9 mouse cellular contexts compared by ENCODE assay signal in the genomic region with DNA sequence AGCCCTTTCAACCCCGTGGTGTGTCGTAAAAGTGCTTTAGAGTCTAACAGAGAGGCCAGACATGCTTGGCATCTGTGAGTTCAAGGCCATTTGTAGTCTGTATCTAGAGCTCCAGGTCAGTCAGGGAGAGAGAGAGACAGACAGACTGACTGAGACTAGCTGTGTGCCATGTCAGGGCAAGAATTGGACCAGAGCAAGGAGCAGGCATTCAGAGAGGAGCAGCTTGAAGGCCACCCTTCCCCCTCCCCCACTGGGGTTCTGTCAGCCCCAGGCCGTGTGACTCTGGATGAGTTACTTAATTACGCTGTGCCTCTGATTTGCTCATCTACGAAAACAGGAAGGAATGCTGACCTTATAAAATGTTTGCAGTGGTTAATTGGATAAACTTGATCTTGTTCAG. TPM values are rescaled to one million over a fixed set of nuclear protein-coding genes. Genes with fewer than 3 reads are reported as not detected.
A peak's percentile ranks its signal among the peaks of the same experiment; 100 is the strongest.
DNase-seq lines count a peak whose midpoint lies in the region; ATAC-seq and TF ChIP-seq lines count a peak whose summit lies in the region.
"Had no signal": no experiment of that assay in that cellular context is flagged by ENCODE, and none has a peak within 500 bp of the region (broad histone marks: within the 10 kb centered on the region; RNA-seq: fewer than 3 reads in every experiment).

No protein-coding gene starts in this region.

- peaks cover 60% of the 10 kb centered on the region for H3K4me1 ChIP-seq in kidney, adult 2 months (ENCODE audit: control insufficient read depth, insufficient read depth, low read length)
- peaks cover 38% of the 10 kb centered on the region for H3K4me1 ChIP-seq in hindbrain, embryonic 14.5 days (replicated peaks; ENCODE audit: control insufficient read depth, insufficient read depth, low read length)
- peaks cover 46% of the 10 kb centered on the region for H3K4me1 ChIP-seq in neural tube, embryonic 12.5 days

- no peaks in the 10 kb centered on the region for H3K27me3 ChIP-seq in kidney, adult 2 months (replicated peaks; ENCODE audit: control insufficient read depth, insufficient read depth, low read length)
- no peaks in the 10 kb centered on the region for H3K27me3 ChIP-seq in hindbrain, embryonic 14.5 days (ENCODE audit: control insufficient read depth, insufficient read depth, low read length)
- H3K27me3 ChIP-seq in neural tube, embryonic 12.5 days (replicated peaks) = no peaks in the 10 kb centered on the region
- H3K27me3 ChIP-seq: limb, embryonic 13.5 days had no signal

- H3K27ac ChIP-seq in kidney, adult 2 months (ENCODE audit: insufficient read depth, low read depth, low read length) = peak overlapping the region; percentile 92
- peak overlapping the region; percentile 51 for H3K27ac ChIP-seq in hindbrain, embryonic 14.5 days
- no peak overlapping the region; the same call in 1 of the 2 replicates for H3K27ac ChIP-seq in neural tube, embryonic 12.5 days
- H3K27ac ChIP-seq: limb, embryonic 13.5 days had no signal

- H3K4me3 ChIP-seq in kidney, adult 2 months (ENCODE audit: insufficient read depth, low read depth, low read length) = no peak overlapping the region
- H3K4me3 ChIP-seq in hindbrain, embryonic 14.5 days (replicated peaks; ENCODE audit: low read length) = no peak overlapping the region
- H3K4me3 ChIP-seq in neural tube, embryonic 12.5 days = no peak overlapping the region
- H3K4me3 ChIP-seq: limb, embryonic 13.5 days had no signal

- DNase-seq in kidney, adult 2 months = peak; percentile 70
- no peak for DNase-seq in kidney, adult 11 months
- DNase-seq in brain, adult 2 months (ENCODE audit: low read depth, low spot score) = peak; percentile 43
- no peak for DNase-seq in hindbrain, embryonic 14.5 days (ENCODE audit: low spot score)
- DNase-seq in frontal cortex, postnatal 10 days (ENCODE audit: low spot score in 2 of 2) = no peak
- DNase-seq in natural killer cell, adult 2 months (ENCODE audit: low spot score in 2 of 2) = no peak

- H3K9me3 ChIP-seq in hindbrain, embryonic 14.5 days (ENCODE audit: control insufficient read depth, low read length) = no peaks in the 10 kb centered on the region
- no peaks in the 10 kb centered on the region for H3K9me3 ChIP-seq in neural tube, embryonic 12.5 days
- H3K9me3 ChIP-seq: limb, embryonic 13.5 days had no signal

- no peak overlapping the region for H3K4me2 ChIP-seq in hindbrain, embryonic 14.5 days (replicated peaks)
- H3K4me2 ChIP-seq in neural tube, embryonic 12.5 days (replicated peaks) = 0 out of 2 replicates have a peak overlapping the region, but pooled peaks have one; percentile 0
- H3K4me2 ChIP-seq: limb, embryonic 13.5 days had no signal

- TF ChIP-seq POLR2A in kidney, adult 2 months (IDR thresholded peaks at IDR 0.05; ENCODE audit: low read depth, low read length) = no peak

- no peaks in the 10 kb centered on the region for H3K36me3 ChIP-seq in kidney, adult 2 months (ENCODE audit: control insufficient read depth, insufficient read depth, low read length)
- H3K36me3 ChIP-seq in hindbrain, embryonic 14.5 days (replicated peaks; ENCODE audit: control insufficient read depth, insufficient read depth) = no peaks in the 10 kb centered on the region
- no peaks in the 10 kb centered on the region for H3K36me3 ChIP-seq in neural tube, embryonic 12.5 days
- H3K36me3 ChIP-seq: limb, embryonic 13.5 days had no signal

- WGBS in kidney, adult 2 months = 21% methylated on average over 5 of the region's 5 CpGs
- WGBS in hindbrain, embryonic 14.5 days = 51% methylated on average over 5 of the region's 5 CpGs
- 49% methylated on average over 5 of the region's 5 CpGs for WGBS in neural tube, embryonic 12.5 days

- TF ChIP-seq CTCF in kidney, adult 2 months (conservative IDR thresholded peaks at IDR 0.05; ENCODE audit: insufficient read depth, insufficient read length, low read depth, low read length) = no peak

- H3K9ac ChIP-seq in hindbrain, embryonic 14.5 days = no peak overlapping the region
- H3K9ac ChIP-seq in neural tube, embryonic 12.5 days = no peak overlapping the region
- H3K9ac ChIP-seq: limb, embryonic 13.5 days had no signal

- no peak for ATAC-seq in hindbrain, embryonic 14.5 days (ENCODE audit: low FRiP score)
- peak; percentile 41; the same call in 1 of the 2 replicates for ATAC-seq in neural tube, embryonic 12.5 days (ENCODE audit: low FRiP score, low read depth)
- no peak for ATAC-seq in cerebellum, adult (ENCODE audit: insufficient number of reproducible peaks, low FRiP score, low TSS enrichment)

RNA-seq across cellular contexts. Expression of gene Ccdc12, which starts 26.0 kb away (rescaled TPM):
- polyA plus RNA-seq in kidney, adult 2 months (2012; rRNA removed) = 95.9 and 125 TPM in 2 replicates
- polyA plus RNA-seq in hindbrain, embryonic 14.5 days (2014; fragmentation: Nextera tagmentation; extraction: Ambion mirVana) = 84.6 and 97.6 TPM in 2 replicates
- 125 and 133 TPM in 2 replicates for polyA plus RNA-seq in neural tube, embryonic 12.5 days (2016; fragmentation: Nextera tagmentation; extraction: Ambion mirVana)

RNA-seq across cellular contexts. Expression of gene Nbeal2, which starts 28.3 kb away (rescaled TPM):
- polyA plus RNA-seq in kidney, adult 2 months (2012; rRNA removed) = 41.6 and 49.2 TPM in 2 replicates
- 2.2 and 4.0 TPM in 2 replicates for polyA plus RNA-seq in hindbrain, embryonic 14.5 days (2014; fragmentation: Nextera tagmentation; extraction: Ambion mirVana)
- polyA plus RNA-seq in neural tube, embryonic 12.5 days (2016; fragmentation: Nextera tagmentation; extraction: Ambion mirVana) = 1.6 and 2.6 TPM in 2 replicates

RNA-seq across cellular contexts. Expression of gene Nradd, which starts 58.0 kb away (rescaled TPM):
- polyA plus RNA-seq in kidney, adult 2 months (2012; rRNA removed) = 4.3 and 6.2 TPM in 2 replicates
- polyA plus RNA-seq in hindbrain, embryonic 14.5 days (2014; fragmentation: Nextera tagmentation; extraction: Ambion mirVana) = 16.4 and 16.8 TPM in 2 replicates
- 41.2 and 42.7 TPM in 2 replicates for polyA plus RNA-seq in neural tube, embryonic 12.5 days (2016; fragmentation: Nextera tagmentation; extraction: Ambion mirVana)

RNA-seq across cellular contexts. Expression of gene Myl3, which starts 59.4 kb away (rescaled TPM):
- 1.6 and 11.5 TPM in 2 replicates for polyA plus RNA-seq in kidney, adult 2 months (2012; rRNA removed)
- polyA plus RNA-seq in hindbrain, embryonic 14.5 days (2014; fragmentation: Nextera tagmentation; extraction: Ambion mirVana) = 0.26 and 0.43 TPM in 2 replicates
- 1.0 and 3.9 TPM in 2 replicates for polyA plus RNA-seq in neural tube, embryonic 12.5 days (2016; fragmentation: Nextera tagmentation; extraction: Ambion mirVana)

Comparison
In these comparisons a context has a peak if more than half of its experiments do, and no peak if none do; other contexts are left out.
1. DNase-seq: peak in kidney, adult 2 months (single experiment) and brain, adult 2 months (single experiment); none in kidney, adult 11 months (single experiment), hindbrain, embryonic 14.5 days (single experiment), frontal cortex, postnatal 10 days (0 of 2) and natural killer cell, adult 2 months (0 of 2).